Mouse (Mus musculus): ENCODE data around the gene Nmnat1. TPM values are rescaled to one million over a fixed set of nuclear protein-coding genes. Genes with fewer than 3 reads are reported as not detected.
"Not testable (repeated sequence)": the region's sequence is repeated elsewhere in the genome, so short reads cannot be mapped to it uniquely, and the experiment has no call there.

The Nmnat1 gene
- polyA plus RNA-seq, 1 experiment from 2014 or later: 10.5 TPM

- Histone ChIP-seq H3K36me3 (peaks cover 32% of the 10 kb centered on the region), H3K9ac (replicated peaks) (peak overlapping the region; percentile 69), H3K9me3 (no peaks in the 10 kb centered on the region), H3K27ac (replicated peaks) (peak overlapping the region; percentile 70), H3K4me3 (peak overlapping the region; percentile 82), H3K4me1 (peaks cover 19% of the 10 kb centered on the region), H3K4me2 (replicated peaks) (peak overlapping the region; percentile 85), H3K27me3 (no peaks in the 10 kb centered on the region)
- 1% methylated on average over 10 of the region's 10 CpGs for WGBS
- no peak for ATAC-seq (replicated peaks)
Measured at GRCm38 (mm10) chr4:149485825-149486206, 814 bp upstream of the Nmnat1 start.

- Histone ChIP-seq H3K27me3 (no peaks in the 10 kb centered on the region), H3K4me1 (peaks cover 19% of the 10 kb centered on the region)
Measured at GRCm38 (mm10) chr4:149484566-149484965, 436 bp downstream of the Nmnat1 start.

GRCm38 (mm10) chr4:149477078-149477477, 7.9 kb downstream of the Nmnat1 start, which contains the start of gene Tmem274:
Gene Tmem274 (plus strand): TSS chr4:149477378.
- WGBS: 84% methylated on average over 11 of the region's 11 CpGs
- H3K27ac ChIP-seq (replicated peaks): no peak within 1 kb of the TSS
- no peaks in the 10 kb centered on the region for H3K9me3 ChIP-seq
- H3K36me3 ChIP-seq: peaks cover 11% of the 10 kb centered on the region
- no peak within 1 kb of the TSS for H3K9ac ChIP-seq (replicated peaks)
- H3K27me3 ChIP-seq: no peaks in the 10 kb centered on the region
- H3K4me2 ChIP-seq (replicated peaks): no peak within 1 kb of the TSS
- H3K4me3 ChIP-seq: no peak within 1 kb of the TSS
- no peak for ATAC-seq (replicated peaks)
- H3K4me1 ChIP-seq: no peaks in the 10 kb centered on the region

More at GRCm38 (mm10) chr4:149484566-149484965, 436 bp downstream of the Nmnat1 start:
- Histone ChIP-seq H3K4me2 (replicated peaks) (peak overlapping the region; percentile 85), H3K27ac (replicated peaks) (peak overlapping the region; percentile 70), H3K36me3 (peaks cover 25% of the 10 kb centered on the region), H3K9me3 (no peaks in the 10 kb centered on the region), H3K4me3 (peak overlapping the region; percentile 82), H3K9ac (replicated peaks) (peak overlapping the region; percentile 69)
- peak; percentile 9; the same call in 1 of the 2 replicates for ATAC-seq (replicated peaks)
- 46% methylated on average over 3 of the region's 3 CpGs for WGBS

- no peaks in the 10 kb centered on the region for H3K27me3 ChIP-seq
- H3K4me2 ChIP-seq (replicated peaks): no peak overlapping the region
- no peak overlapping the region for H3K9ac ChIP-seq (replicated peaks)
- no peak for ATAC-seq (replicated peaks)
- H3K36me3 ChIP-seq: peaks cover 12% of the 10 kb centered on the region
- WGBS: 86% methylated on average over 7 of the region's 7 CpGs
- H3K9me3 ChIP-seq: no peaks in the 10 kb centered on the region
- no peaks in the 10 kb centered on the region for H3K4me1 ChIP-seq
- no peak overlapping the region for H3K4me3 ChIP-seq
- no peak overlapping the region for H3K27ac ChIP-seq (replicated peaks)
Measured at GRCm38 (mm10) chr4:149475096-149475495, 9.9 kb downstream of the Nmnat1 start.

- no peak overlapping the region for H3K4me3 ChIP-seq
- no peak overlapping the region for H3K9ac ChIP-seq (replicated peaks)
- no peaks in the 10 kb centered on the region for H3K9me3 ChIP-seq
- 99% methylated on average over 3 of the region's 3 CpGs for WGBS
- H3K27me3 ChIP-seq: no peaks in the 10 kb centered on the region
- peaks cover 26% of the 10 kb centered on the region for H3K36me3 ChIP-seq
- no peaks in the 10 kb centered on the region for H3K4me1 ChIP-seq
- ATAC-seq (replicated peaks): no peak
- H3K4me2 ChIP-seq (replicated peaks): no peak overlapping the region
- H3K27ac ChIP-seq (replicated peaks): no peak overlapping the region
Measured at GRCm38 (mm10) chr4:149469557-149469956, 15.4 kb downstream of the Nmnat1 start.

- H3K4me1 ChIP-seq: no peaks in the 10 kb centered on the region
- no peak overlapping the region for H3K4me2 ChIP-seq (replicated peaks)
- H3K9me3 ChIP-seq: no peaks in the 10 kb centered on the region
- H3K4me3 ChIP-seq: no peak overlapping the region
- no peak for ATAC-seq (replicated peaks)
- WGBS: 81% methylated on average over 6 of the region's 6 CpGs
- no peaks in the 10 kb centered on the region for H3K27me3 ChIP-seq
- no peak overlapping the region for H3K27ac ChIP-seq (replicated peaks)
- no peak overlapping the region for H3K9ac ChIP-seq (replicated peaks)
- H3K36me3 ChIP-seq: peaks cover 6% of the 10 kb centered on the region; the same call in 1 of the 2 replicates
Measured at GRCm38 (mm10) chr4:149463435-149463950, 21.5 kb downstream of the Nmnat1 start.

GRCm38 (mm10) chr4:149462305-149462971, 22.6 kb downstream of the Nmnat1 start:
- H3K4me3 ChIP-seq: no peak overlapping the region

GRCm38 (mm10) chr4:149461579-149462304, 23.3 kb downstream of the Nmnat1 start:
- WGBS: 65% methylated on average over 5 of the region's 7 CpGs
- no peak for ATAC-seq (replicated peaks)

More at GRCm38 (mm10) chr4:149462305-149462971, 22.6 kb downstream of the Nmnat1 start:
- Histone ChIP-seq H3K36me3 (peaks cover 2% of the 10 kb centered on the region; the same call in 1 of the 2 replicates), H3K9me3 (no peaks in the 10 kb centered on the region), H3K27ac (replicated peaks) (no peak overlapping the region), H3K9ac (replicated peaks) (no peak overlapping the region), H3K27me3 (no peaks in the 10 kb centered on the region), H3K4me2 (replicated peaks) (no peak overlapping the region), H3K4me1 (no peaks in the 10 kb centered on the region)
- WGBS: 84% methylated on average over 6 of the region's 6 CpGs
- no peak for ATAC-seq (replicated peaks)

GRCm38 (mm10) chr4:149460475-149460874, 24.5 kb downstream of the Nmnat1 start:
- H3K36me3 ChIP-seq; ATAC-seq (replicated peaks): not testable (repeated sequence)
- WGBS: 96% methylated on average over 2 of the region's 2 CpGs

More at GRCm38 (mm10) chr4:149461579-149462304, 23.3 kb downstream of the Nmnat1 start:
- Histone ChIP-seq H3K4me1 (no peaks in the 10 kb centered on the region), H3K36me3 (no peaks in the 10 kb centered on the region), H3K4me3 (no peak overlapping the region), H3K27ac (replicated peaks) (no peak overlapping the region), H3K9me3 (no peaks in the 10 kb centered on the region), H3K9ac (replicated peaks) (no peak overlapping the region), H3K27me3 (no peaks in the 10 kb centered on the region), H3K4me2 (replicated peaks) (no peak overlapping the region)

GRCm38 (mm10) chr4:149459425-149459824, 25.6 kb downstream of the Nmnat1 start:
- H3K9me3 ChIP-seq: no peaks in the 10 kb centered on the region
- no peaks in the 10 kb centered on the region for H3K36me3 ChIP-seq
- H3K27me3 ChIP-seq: no peaks in the 10 kb centered on the region
- no peaks in the 10 kb centered on the region for H3K4me1 ChIP-seq
- WGBS: 87% methylated on average over 1 of the region's 1 CpGs
- no peak overlapping the region for H3K4me3 ChIP-seq
- no peak overlapping the region for H3K9ac ChIP-seq (replicated peaks)
- no peak overlapping the region for H3K4me2 ChIP-seq (replicated peaks)
- H3K27ac ChIP-seq (replicated peaks): no peak overlapping the region
- no peak for ATAC-seq (replicated peaks)

More at GRCm38 (mm10) chr4:149460475-149460874, 24.5 kb downstream of the Nmnat1 start:
- not testable (repeated sequence) for H3K4me3 ChIP-seq; H3K4me1 ChIP-seq; H3K9me3 ChIP-seq; H3K27me3 ChIP-seq; H3K4me2 ChIP-seq (replicated peaks); H3K9ac ChIP-seq (replicated peaks); H3K27ac ChIP-seq (replicated peaks)

- 67% methylated on average over 5 of the region's 5 CpGs for WGBS
Measured at GRCm38 (mm10) chr4:149458526-149458925, 26.5 kb downstream of the Nmnat1 start.

GRCm38 (mm10) chr4:149457831-149458430, 27.1 kb downstream of the Nmnat1 start:
- H3K27ac ChIP-seq (replicated peaks): no peak overlapping the region
- no peaks in the 10 kb centered on the region for H3K27me3 ChIP-seq
- ATAC-seq (replicated peaks): no peak
- no peaks in the 10 kb centered on the region for H3K9me3 ChIP-seq
- H3K36me3 ChIP-seq: no peaks in the 10 kb centered on the region
- H3K9ac ChIP-seq (replicated peaks): no peak overlapping the region
- no peaks in the 10 kb centered on the region for H3K4me1 ChIP-seq
- H3K4me2 ChIP-seq (replicated peaks): no peak overlapping the region
- H3K4me3 ChIP-seq: no peak overlapping the region
- WGBS: 68% methylated on average over 6 of the region's 6 CpGs

More at GRCm38 (mm10) chr4:149458526-149458925, 26.5 kb downstream of the Nmnat1 start:
- Histone ChIP-seq H3K9ac (replicated peaks) (no peak overlapping the region), H3K9me3 (no peaks in the 10 kb centered on the region), H3K4me3 (no peak overlapping the region), H3K4me1 (no peaks in the 10 kb centered on the region), H3K4me2 (replicated peaks) (no peak overlapping the region), H3K27me3 (no peaks in the 10 kb centered on the region), H3K36me3 (no peaks in the 10 kb centered on the region), H3K27ac (replicated peaks) (no peak overlapping the region)
- no peak for ATAC-seq (replicated peaks)
